Mouse (Mus musculus): ENCODE data around the gene Lce1l.
"Not testable (repeated sequence)": the region's sequence is repeated elsewhere in the genome, so short reads cannot be mapped to it uniquely, and the experiment has no call there.

Lce1l gene

DNA sequence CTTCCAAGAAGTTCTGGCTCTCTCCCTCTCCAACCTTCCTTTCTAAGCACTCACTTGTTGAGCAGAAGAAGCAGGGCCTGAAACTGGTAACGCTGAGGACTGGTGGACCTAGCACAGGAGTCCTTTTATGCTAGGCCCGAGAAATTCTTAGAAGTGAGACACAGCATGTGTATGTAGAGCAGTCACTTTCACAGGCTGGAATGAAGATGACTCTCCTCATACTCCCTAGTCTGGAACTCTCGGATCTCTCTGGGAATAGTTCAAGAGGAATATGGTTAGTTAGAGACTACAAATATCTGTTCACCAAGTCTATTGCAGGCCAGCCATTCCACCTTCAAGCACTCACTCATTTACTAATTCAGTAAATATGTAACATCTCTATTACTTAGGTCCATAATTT lies at the start of gene Lce1l:
TSS of gene Lce1l (minus strand) at position 101 of the 400 bp plus-strand sequence.
- no peak for DNase-seq (ENCODE audit: low spot score)

DNA sequence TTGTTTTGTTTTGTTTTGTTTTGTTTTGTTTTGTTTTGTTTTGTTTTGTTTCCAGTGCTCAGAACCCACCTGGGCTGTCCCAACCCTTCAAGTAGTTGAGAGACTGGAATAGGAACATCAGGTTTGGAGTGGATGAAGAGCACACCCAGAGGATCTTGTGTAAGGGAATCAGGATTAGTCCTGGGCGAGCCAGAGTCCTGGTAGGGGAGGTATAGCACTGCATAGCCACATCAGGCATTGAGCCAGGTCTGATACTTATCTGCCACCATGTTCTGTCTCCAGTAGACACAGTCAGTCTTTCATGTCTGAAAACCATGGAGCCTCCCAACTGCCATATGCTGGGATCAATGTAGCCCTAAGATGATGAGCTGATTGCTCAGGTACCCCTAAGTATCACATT lies 43.4 kb upstream of the Lce1l start:
- DNase-seq (ENCODE audit: low spot score), result no peak

DNA sequence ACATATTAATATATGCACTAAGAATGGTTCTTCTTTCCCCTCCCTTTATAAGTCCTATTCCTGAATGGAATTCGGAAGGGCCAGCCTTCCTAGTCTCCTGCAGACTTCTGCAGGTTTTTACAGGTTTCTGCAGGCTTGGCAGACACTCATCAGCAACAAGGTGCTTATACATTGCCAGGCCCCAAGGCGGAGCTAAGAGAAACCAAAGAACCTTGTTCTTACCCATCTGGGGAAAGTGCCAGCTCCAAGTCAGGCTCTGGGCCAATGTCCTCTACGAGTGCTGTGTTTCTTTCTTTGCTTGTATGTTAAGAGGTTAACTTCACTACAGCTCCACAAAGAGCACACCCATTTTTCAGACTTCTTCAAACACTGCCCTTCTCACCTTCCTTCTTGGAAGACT lies 43.0 kb upstream of the Lce1l start:
- no peak for DNase-seq (ENCODE audit: low spot score)

DNA sequence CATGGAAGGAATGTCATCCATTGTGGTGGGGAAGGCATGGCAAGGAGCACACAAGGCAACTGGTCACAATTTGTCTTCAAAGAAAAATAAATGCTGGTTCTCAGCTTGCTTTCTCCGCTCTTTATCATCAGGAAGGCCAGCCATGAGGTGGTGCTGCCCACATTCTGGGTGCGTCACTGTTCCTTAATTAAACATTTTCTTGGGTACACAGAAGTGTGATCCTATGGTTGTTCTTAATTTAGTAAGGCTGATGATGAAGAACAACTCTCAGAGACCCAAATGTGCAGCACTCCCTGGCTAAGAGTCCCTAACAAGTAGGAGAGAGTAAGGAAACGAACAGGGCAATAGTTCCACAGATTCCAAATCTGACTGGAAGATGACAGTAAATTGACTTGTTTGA lies 23.1 kb upstream of the Lce1l start:
- no peak for DNase-seq (ENCODE audit: low spot score)

DNA sequence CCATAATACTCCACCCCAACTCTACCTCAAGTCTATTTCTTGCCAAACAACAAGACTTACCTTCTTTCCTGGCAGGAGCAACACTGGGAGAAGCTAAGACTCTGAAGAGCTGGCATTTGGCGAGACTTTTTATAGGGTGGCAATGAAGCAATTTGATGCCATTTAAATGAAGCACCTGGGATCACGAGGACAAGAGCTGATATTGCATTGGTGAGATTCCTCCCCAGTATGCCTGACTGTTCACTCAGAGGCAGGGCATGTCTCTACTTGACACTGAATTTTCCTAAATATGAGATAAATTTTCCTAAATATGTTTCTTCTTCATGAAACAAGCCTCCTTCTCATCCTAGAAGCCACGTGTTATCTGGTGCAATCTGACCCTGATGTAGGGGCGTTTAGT lies 19.0 kb upstream of the Lce1l start, which contains the start of gene 2310050C09Rik:
TSS of gene 2310050C09Rik (minus strand) at position 101 of the 400 bp plus-strand sequence.
- DNase-seq (ENCODE audit: low spot score), result no peak

DNA sequence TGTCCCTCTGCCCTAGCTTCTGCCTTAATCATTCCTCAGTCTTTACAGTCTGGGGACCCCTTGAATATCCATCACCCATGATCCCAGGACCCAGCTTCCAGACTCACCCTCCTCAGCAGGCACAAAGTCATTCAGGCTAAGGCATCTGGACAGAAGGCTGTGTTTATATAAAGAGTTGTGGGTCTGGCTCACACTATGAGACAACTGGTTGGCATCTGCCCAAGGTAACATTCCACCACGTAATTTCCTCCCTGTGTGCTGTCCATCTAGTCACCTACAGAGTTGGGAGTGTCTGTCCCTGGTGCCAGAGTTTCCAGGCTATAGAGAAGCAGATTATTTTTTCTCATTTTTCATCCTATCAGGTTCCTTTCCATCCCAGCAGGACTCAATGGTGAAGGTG lies 24.0 kb downstream of the Lce1l start, which contains the start of gene Kprp:
TSS of gene Kprp (minus strand) at position 140 of the 400 bp plus-strand sequence.
- no peak for DNase-seq (ENCODE audit: low spot score)

DNA sequence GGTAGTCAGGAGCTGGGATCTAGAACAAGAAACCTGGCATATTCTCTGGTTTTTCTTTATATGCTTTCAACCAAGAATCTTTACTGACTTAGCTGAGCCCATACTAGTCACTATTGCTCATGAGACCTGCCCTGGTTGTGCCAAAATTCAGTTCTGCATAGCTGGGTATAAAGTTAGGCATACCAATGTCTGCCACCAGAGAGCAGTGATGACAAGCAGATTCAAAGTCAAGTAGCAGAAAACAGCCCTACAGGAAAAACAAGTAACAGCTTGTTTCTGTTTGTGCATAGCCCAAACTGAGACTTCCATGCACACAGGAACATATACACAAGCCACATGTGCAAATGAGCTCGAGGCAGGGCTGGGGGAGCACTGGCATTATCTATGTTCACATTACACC lies 25.3 kb downstream of the Lce1l start:
- DNase-seq (ENCODE audit: low spot score), result no peak

DNA sequence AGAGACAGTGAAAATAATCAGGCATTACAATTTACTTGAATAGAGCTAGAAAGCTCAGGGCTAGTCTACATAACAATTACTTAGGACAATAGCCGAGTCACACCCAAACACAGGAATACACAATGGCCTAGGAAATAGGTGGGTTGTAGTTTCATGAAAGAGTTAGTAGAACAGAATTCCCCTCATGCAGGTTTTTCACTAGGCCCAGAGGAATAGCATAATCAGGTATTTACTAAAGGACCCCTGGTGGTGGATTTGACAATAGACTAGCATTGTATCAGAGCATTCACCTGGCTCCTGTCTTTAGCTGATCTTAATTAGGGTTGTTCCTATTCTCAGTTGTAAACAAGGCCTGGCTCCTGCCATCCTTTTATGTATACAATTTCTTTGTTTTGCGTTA lies 35.0 kb downstream of the Lce1l start:
- DNase-seq (ENCODE audit: low spot score), result not testable (repeated sequence)

DNA sequence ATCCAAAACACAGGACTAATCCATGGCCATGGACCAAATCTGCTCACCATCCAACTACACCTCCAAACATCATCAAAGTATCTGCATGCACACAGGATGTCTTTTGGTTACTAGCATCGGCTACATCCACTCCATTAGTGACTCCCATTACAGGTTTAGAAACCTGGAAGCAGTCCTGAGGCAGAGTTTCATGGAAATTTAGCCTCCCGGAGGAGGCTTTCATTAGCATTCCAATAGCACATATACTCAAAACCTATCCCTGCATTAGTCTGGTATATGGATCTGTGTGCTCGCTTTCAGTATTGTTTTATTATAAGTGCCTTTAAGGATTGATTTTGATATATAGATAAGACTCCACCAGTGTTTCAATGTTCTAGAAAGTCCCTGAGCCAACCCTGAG lies 35.5 kb downstream of the Lce1l start:
- DNase-seq (ENCODE audit: low spot score), result no peak

DNA sequence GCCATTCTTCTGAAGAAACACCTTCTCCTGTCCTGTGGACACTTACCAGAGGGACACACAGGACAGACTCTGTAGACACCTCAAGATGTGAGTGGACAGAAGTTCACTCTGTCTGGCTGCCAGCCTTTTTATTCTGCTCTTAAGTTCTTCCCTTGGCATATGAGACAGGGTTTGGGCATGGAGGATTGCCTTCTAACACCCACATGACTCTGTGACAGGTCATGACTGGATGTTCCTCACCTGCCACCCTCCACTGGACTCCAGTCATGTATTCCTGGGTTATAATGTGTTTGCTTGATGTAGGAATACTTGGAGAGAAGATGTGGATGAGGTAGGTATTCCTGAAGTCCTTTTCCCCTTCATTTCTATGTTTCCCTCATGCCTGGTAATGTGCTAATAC lies 43.3 kb downstream of the Lce1l start, which contains the start of gene Lce1k:
TSS of gene Lce1k (minus strand) at position 101 of the 400 bp plus-strand sequence.
- DNase-seq (ENCODE audit: low spot score), result no peak

Measured in left cerebral cortex, adult 11 months (tissue).